13 mouse cellular contexts compared by ENCODE assay signal in genomic region chr17:68405993-68406392, GRCm38 (mm10).
DNase-seq lines count a peak whose midpoint lies in the region; ATAC-seq and TF ChIP-seq lines count a peak whose summit lies in the region.
"Had no signal": no experiment of that assay in that cellular context is flagged by ENCODE, and none has a peak within 500 bp of the region (broad histone marks: within the 10 kb centered on the region; RNA-seq: fewer than 3 reads in every experiment).

No protein-coding gene starts in this region.

- no peak overlapping the region for H3K9ac ChIP-seq in forebrain, embryonic 14.5 days (ENCODE audit: low read length)
- no peak overlapping the region for H3K9ac ChIP-seq in forebrain, embryonic 11.5 days (ENCODE audit: low read length)
- H3K9ac ChIP-seq in midbrain, postnatal 0 days (replicated peaks; ENCODE audit: low read length, poor library complexity, severe bottlenecking), result no peak overlapping the region
- H3K9ac ChIP-seq: kidney, embryonic 15.5 days; lung, embryonic 15.5 days had no signal

- H3K27ac ChIP-seq in forebrain, embryonic 14.5 days (ENCODE audit: low read depth, low read length), result no peak overlapping the region
- no peak overlapping the region for H3K27ac ChIP-seq in forebrain, embryonic 11.5 days (ENCODE audit: low read depth, low read length)
- no peak overlapping the region for H3K27ac ChIP-seq in midbrain, postnatal 0 days (ENCODE audit: low read depth, low read length)
- H3K27ac ChIP-seq in midbrain, embryonic 10.5 days (replicated peaks), result no peak overlapping the region
- H3K27ac ChIP-seq: kidney, embryonic 15.5 days; lung, embryonic 15.5 days had no signal

- TF ChIP-seq CTCF in midbrain, postnatal 0 days (IDR thresholded peaks at IDR 0.05), result no peak

- H3K9me3 ChIP-seq in forebrain, embryonic 14.5 days (replicated peaks; ENCODE audit: control insufficient read depth, low read length), result no peaks in the 10 kb centered on the region
- no peaks in the 10 kb centered on the region for H3K9me3 ChIP-seq in forebrain, embryonic 11.5 days (ENCODE audit: control insufficient read depth, low read length)
- H3K9me3 ChIP-seq in midbrain, postnatal 0 days (ENCODE audit: low read length), result no peaks in the 10 kb centered on the region
- H3K9me3 ChIP-seq in midbrain, embryonic 10.5 days (replicated peaks), result no peaks in the 10 kb centered on the region
- H3K9me3 ChIP-seq: kidney, embryonic 15.5 days; lung, embryonic 15.5 days had no signal

- H3K4me1 ChIP-seq in forebrain, embryonic 14.5 days (ENCODE audit: control insufficient read depth, insufficient read depth, low read length), result no peaks in the 10 kb centered on the region
- H3K4me1 ChIP-seq in forebrain, embryonic 11.5 days (replicated peaks; ENCODE audit: control insufficient read depth, insufficient read depth, low read length), result no peaks in the 10 kb centered on the region
- H3K4me1 ChIP-seq in midbrain, postnatal 0 days (ENCODE audit: insufficient read depth, low read length), result no peaks in the 10 kb centered on the region
- 0 out of 2 replicates have a peak, but pooled peaks cover 2% of the 10 kb centered on the region for H3K4me1 ChIP-seq in midbrain, embryonic 10.5 days
- H3K4me1 ChIP-seq: kidney, embryonic 15.5 days; lung, embryonic 15.5 days had no signal

- ATAC-seq in forebrain, embryonic 14.5 days, result peak; percentile 52; the same call in 1 of the 2 replicates
- ATAC-seq in forebrain, embryonic 11.5 days (replicated peaks; ENCODE audit: low FRiP score), result no peak
- no peak for ATAC-seq in midbrain, postnatal 0 days (ENCODE audit: low FRiP score)
- ATAC-seq: activated CD4-positive, CD25-positive, alpha-beta regulatory T cell, adult 4 months had no signal

- no peaks in the 10 kb centered on the region for H3K36me3 ChIP-seq in forebrain, embryonic 14.5 days (ENCODE audit: control insufficient read depth, insufficient read depth, low read length)
- H3K36me3 ChIP-seq in forebrain, embryonic 11.5 days (ENCODE audit: control insufficient read depth, insufficient read depth, low read length), result no peaks in the 10 kb centered on the region
- no peaks in the 10 kb centered on the region for H3K36me3 ChIP-seq in midbrain, postnatal 0 days (ENCODE audit: insufficient read depth, low read length)
- no peaks in the 10 kb centered on the region for H3K36me3 ChIP-seq in midbrain, embryonic 10.5 days
- H3K36me3 ChIP-seq: kidney, embryonic 15.5 days; lung, embryonic 15.5 days had no signal

- peak; percentile 47 for DNase-seq in forebrain, embryonic 14.5 days (ENCODE audit: low spot score)
- no peak for DNase-seq in forebrain, embryonic 11.5 days (ENCODE audit: low spot score)
- DNase-seq in midbrain, postnatal 0 days (ENCODE audit: low spot score), result peak; percentile 71
- DNase-seq in midbrain, embryonic 10.5 days (ENCODE audit: low spot score), result no peak
- peak; percentile 43 for DNase-seq in layer of hippocampus, adult 9-11 months
- DNase-seq in gastrocnemius, adult 8-10 months (ENCODE audit: low spot score in 2 of 2), result no peak
- no peak for DNase-seq in testis, postnatal 14 days (ENCODE audit: low spot score)
- DNase-seq: heart, adult 11 months had no signal

- no peaks in the 10 kb centered on the region for H3K27me3 ChIP-seq in forebrain, embryonic 14.5 days (replicated peaks; ENCODE audit: control insufficient read depth, insufficient read depth, low read length)
- H3K27me3 ChIP-seq in forebrain, embryonic 11.5 days (ENCODE audit: control insufficient read depth, insufficient read depth, low read length), result no peaks in the 10 kb centered on the region
- no peaks in the 10 kb centered on the region for H3K27me3 ChIP-seq in midbrain, postnatal 0 days (ENCODE audit: insufficient read depth, low read length)
- no peaks in the 10 kb centered on the region for H3K27me3 ChIP-seq in midbrain, embryonic 10.5 days (ENCODE audit: low read depth, poor library complexity, severe bottlenecking)
- H3K27me3 ChIP-seq: CH12.LX; kidney, embryonic 15.5 days; lung, embryonic 15.5 days had no signal

- WGBS in forebrain, embryonic 14.5 days, result 67% methylated on average over 1 of the region's 1 CpGs
- WGBS in forebrain, embryonic 11.5 days, result 77% methylated on average over 1 of the region's 1 CpGs
- WGBS in midbrain, postnatal 0 days, result 45% methylated on average over 1 of the region's 1 CpGs
- 77% methylated on average over 1 of the region's 1 CpGs for WGBS in midbrain, embryonic 10.5 days

- H3K4me2 ChIP-seq in forebrain, embryonic 14.5 days (ENCODE audit: low read length), result no peak overlapping the region
- H3K4me2 ChIP-seq in forebrain, embryonic 11.5 days (ENCODE audit: low read depth, low read length, severe bottlenecking), result no peak overlapping the region
- no peak overlapping the region for H3K4me2 ChIP-seq in midbrain, postnatal 0 days (ENCODE audit: low read depth, low read length, poor library complexity, severe bottlenecking)
- H3K4me2 ChIP-seq: kidney, embryonic 15.5 days; liver, embryonic 11.5 days; lung, embryonic 15.5 days had no signal

- H3K4me3 ChIP-seq in forebrain, embryonic 14.5 days (ENCODE audit: low read depth, low read length), result no peak overlapping the region
- no peak overlapping the region for H3K4me3 ChIP-seq in forebrain, embryonic 11.5 days (ENCODE audit: low read depth, low read length)
- no peak overlapping the region for H3K4me3 ChIP-seq in midbrain, postnatal 0 days (ENCODE audit: low read depth, low read length)
- no peak overlapping the region for H3K4me3 ChIP-seq in midbrain, embryonic 10.5 days
- H3K4me3 ChIP-seq: kidney, embryonic 15.5 days; lung, embryonic 15.5 days had no signal

Comparison
In these comparisons a context has a peak if more than half of its experiments do, and no peak if none do; other contexts are left out.
1. DNase-seq: peak in forebrain, embryonic 14.5 days (single experiment), midbrain, postnatal 0 days (single experiment) and layer of hippocampus, adult 9-11 months (single experiment); none in forebrain, embryonic 11.5 days (single experiment), midbrain, embryonic 10.5 days (single experiment), gastrocnemius, adult 8-10 months (0 of 2) and testis, postnatal 14 days (single experiment).